Mouse (Mus musculus) ES-Bruce4 (cell line): ENCODE data around the gene Gabrb3.

Experiments
- CTCF ChIP-seq: IDR thresholded peaks from one replicate; pipeline ENCODE4 v1.8.1; 2011; ENCODE audit warnings: low read depth, low read length
- EP300 ChIP-seq: IDR thresholded peaks from 2 replicates; pipeline ENCODE4 v1.6.1; 2011; ENCODE audit warnings: low read depth, low read length; ENCODE audit not compliant: insufficient read depth
- POLR2A ChIP-seq: IDR thresholded peaks from one replicate; pipeline ENCODE4 v1.8.1; 2011; ENCODE audit warnings: low read length; ENCODE audit not compliant: insufficient read depth

GRCm38 (mm10) chr7:57473811-57474525 is 54.5 kb downstream of the Gabrb3 start:
- TF ChIP-seq POLR2A (no peak), CTCF (peak; percentile 22), EP300 (no peak)
